Mouse (Mus musculus) adrenal gland, adult 18-20 months (tissue): Measurements from ENCODE around the gene Eif5b. TPM values are rescaled to one million over a fixed set of nuclear protein-coding genes. Genes with fewer than 3 reads are reported as not detected.
"Not testable (repeated sequence)": the region's sequence is repeated elsewhere in the genome, so short reads cannot be mapped to it uniquely, and the experiment has no call there.

Source experiments
- DNase-seq, 2 experiments: peaks; one replicate each; pipeline ENCODE4 v3.0.0; 2021 to 2022; ENCODE audit warnings: low spot score in 2 of 2
- total RNA-seq, 2 experiments: library from RNA; stranded (reverse); gene quantifications; 1 replicate in 1 of 2; 2 replicates in 1 of 2; pipeline ENCODE4 v1.2.3; 2021

Gene Eif5b
- total RNA-seq, 2 experiments from 2014 or later: 47.2 to 47.8 TPM

DNA sequence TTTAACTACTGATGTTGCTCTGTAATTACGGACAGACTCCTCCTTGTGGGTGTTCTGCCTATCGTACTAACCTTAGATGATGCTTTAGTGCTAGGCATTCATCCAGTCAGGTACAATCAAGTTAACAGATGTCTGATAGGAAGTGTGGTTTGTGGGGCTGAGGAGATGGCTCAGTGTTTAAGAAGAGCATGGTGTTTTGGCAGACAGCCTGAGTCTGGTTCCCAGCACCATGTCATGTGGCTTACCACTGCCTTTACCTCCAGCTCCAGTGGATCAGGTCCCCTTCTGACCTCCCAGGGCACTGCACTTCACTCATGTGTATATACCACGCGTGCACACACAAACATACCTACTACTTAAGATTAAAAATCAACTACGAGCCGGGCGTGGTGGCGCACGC lies 4.1 kb downstream of the Eif5b start:
- no peak for DNase-seq

DNA sequence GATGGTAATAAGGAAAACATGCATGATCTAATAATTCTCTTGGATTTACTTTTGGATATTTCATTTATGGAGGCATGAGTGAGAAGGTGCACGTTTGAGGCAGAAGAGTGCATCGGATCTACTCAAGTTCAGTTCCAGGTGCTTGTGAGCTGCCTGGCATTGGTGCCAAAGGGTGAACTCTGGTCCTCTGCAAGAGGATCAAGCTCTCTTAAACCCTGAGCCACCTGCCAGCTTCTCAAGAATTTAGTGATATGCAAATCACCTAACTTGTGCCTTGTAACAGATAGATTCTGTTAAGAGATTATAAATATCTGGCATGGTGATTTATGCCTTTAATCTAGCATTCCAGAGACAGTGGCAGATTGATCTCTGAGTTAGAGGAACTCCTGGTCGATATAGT lies 5.2 kb downstream of the Eif5b start:
- no peak for DNase-seq

DNA sequence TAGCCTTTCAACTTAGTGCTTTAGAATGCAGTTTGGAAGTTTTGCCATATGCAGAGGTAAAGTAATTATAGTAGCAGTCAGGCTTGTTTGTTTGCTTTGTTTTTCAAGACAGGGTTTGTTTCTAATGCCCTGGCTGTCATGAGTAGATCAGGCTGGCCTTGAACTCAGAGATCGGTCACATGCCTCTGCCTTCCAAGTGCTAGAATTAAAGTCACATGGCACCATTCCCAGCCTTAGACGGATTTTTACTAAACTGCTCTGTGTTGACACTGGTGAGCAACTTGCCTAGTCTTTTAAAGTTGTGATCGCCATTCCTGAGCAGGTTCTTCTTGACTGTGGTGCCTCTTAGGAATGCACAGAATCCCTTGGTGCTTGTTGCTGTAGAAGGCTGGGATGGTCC lies 8.9 kb downstream of the Eif5b start:
- no peak for DNase-seq

DNA sequence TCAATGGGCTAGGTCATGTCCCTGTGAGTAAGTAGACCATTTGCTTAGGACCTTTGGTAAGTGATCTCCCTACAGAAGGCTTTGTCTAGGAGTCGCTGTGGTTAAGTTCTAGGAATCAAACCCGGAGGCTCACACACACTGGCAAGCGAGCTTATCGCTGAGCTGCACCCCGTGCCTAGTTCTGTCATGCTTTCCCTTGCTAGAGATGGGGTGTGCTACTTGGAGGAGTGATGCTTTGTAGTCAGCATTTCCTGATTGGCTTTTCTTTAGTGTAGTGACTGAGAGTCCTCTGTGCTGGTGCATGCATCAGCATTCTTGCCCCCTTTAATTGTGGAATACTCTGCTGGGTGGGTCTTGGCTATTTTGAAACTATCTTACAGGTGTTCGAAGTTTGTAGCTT lies 13.8 kb downstream of the Eif5b start:
- DNase-seq: no peak

DNA sequence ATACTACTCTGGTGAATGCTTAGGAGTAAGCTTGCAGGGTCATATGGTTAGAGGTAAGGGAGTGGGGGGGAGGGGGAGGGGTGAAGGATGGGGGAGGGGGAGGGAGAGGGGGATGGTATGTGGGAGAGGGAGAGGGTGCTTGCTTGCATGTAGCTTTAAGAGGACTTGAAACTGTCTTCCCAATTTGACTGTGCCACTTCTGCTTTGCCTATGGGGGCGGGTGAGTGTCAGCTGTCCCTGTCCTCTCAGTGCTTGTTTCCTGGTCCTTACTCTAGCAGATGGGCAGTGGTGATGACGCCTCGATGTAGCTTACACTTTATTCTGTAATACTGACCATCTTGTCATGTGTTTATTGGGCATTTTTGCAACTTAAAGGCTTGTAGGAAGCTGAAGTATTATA lies 14.3 kb downstream of the Eif5b start:
- DNase-seq: no peak

DNA sequence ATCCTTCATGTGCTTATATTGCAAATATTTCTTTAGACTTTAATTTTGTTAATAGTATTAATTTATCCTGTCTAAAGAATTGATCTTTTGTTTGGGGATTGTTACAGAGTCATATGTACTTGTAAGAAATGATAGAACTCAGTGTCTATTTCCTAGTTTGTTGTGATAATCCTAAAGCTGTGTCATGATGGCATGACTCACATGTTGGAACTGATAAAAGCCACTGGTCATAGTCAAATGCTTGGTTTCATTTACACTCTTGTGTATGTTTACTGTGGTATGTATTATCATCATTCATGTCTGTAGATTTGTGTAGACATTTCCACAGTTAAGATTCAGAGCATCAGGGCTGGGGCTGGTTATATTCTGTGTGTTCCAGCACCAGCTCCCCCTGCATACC lies 14.7 kb downstream of the Eif5b start:
- DNase-seq: no peak

DNA sequence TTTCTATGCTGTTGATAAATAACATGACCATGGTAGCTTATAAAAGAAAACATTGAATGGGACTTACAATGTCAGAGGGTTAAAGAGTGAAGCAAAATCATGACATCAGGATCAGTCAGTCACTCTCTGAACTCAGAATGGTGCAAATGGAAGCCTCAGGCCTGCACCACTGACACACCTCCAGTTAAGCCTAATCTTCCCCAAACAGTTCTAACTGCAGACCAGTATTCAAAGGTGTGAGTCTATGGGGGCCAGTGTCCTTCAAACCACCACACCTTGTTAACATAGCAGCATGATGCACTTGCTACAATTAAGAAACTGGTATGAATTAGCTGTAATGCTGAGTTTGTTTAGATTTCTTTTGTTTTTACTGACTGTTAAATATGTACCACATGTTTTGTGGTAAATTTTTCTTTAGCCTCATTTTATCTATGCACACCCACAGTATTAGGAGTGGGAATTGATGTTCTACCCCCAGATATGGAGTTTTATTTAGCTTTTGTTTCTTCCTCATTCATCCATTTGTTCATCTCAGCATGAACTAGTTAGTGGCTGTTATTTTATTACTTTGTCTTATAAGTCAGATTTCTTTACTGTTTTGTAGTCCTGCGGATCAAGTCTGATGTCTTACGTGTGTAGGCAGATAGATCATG lies 16.9 kb downstream of the Eif5b start:
- no peak for DNase-seq

DNA sequence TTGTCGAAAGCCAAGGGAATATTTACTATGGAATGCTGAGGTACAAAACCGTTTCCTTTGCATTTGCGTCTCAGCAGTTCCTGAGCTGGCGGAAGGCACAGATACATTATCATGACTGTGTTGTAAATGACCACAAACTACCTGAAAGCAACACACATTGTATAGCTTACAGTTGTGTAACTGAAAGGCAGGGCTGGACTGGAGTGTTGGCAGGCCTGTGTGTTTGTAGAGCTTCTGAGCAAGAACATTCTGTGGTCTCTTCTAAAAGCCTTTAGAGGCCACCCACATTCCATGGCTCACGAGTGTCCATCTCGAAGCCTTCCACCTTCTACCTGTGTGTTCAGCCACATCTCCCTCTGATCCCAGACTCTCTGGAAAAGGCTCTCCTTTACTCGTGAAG lies 29.5 kb downstream of the Eif5b start:
- DNase-seq: no peak

DNA sequence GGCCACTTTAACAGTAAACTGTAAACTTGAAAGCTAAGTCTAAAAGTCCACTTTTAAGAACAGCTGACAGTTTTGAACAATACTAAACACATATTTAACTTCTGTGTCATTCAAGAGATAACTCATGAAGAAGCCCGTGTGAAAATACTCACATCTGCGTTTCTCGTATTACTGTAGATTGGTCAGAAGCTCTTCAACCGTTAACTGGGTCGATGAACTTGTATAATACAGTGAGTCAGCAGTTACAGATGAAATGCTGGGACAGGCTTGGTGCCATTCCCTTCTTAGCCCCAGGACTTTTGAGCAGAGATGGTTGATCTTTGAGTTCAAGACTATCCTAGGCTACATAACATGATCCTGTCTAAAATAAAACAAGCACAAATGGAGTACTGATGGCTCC lies 33.6 kb downstream of the Eif5b start:
- DNase-seq: no peak

DNA sequence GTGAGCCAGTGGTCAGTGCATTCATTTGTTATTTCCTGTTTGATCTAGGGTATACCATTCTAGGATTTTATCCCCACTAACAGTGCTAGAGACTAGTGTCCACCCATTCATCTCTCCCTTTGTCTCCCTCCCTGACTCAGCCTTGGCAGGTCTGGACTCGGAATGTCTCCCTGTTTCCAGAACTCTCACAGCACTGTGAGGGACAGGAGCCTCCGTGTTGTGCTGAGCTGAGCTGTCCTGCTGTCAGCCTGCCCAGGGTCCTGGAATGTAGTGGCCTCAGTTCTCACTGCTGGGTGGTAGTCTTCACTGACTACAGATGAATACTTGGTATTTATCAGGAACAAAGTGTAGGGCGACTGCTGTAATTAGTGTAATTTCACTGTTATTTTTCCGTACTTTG lies 37.7 kb downstream of the Eif5b start:
- no peak for DNase-seq

DNA sequence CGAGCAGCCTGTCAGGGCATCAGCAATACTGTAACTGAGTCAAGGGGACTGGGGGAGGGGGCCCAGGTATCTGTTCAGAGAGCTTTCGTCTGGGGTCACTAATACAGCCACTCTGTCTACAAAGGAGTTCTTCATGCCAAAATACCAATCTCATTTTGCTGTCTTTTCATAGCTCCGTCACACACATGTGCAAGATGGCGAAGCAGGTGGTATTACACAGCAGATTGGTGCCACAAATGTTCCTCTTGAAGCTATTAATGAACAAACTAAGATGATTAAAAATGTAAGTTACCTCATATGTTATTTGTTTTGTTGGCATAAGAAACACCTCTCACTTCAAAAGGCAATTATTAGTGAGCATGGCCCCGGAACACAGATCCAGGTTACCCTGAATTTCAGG lies 39.6 kb downstream of the Eif5b start:
- DNase-seq: no peak

DNA sequence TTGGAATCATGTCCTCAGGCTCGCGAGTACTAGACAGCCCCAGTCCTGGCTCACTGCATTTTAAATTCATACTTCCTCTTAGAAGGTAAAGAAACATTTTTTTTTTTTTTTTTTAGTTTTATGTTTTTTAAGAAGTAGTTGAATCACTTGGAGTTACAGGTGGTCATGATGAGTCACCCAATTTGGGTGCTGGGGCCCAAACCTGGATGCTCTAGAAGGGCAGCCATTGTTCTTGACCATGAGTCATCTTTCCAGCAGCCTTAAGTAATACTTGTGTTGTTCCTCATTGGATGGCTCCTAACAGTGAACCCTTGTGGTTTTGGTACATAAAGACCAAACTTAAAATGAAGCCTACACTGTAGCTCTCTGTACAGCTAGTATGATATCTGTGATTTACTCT lies 41.1 kb downstream of the Eif5b start:
- no peak for DNase-seq

DNA sequence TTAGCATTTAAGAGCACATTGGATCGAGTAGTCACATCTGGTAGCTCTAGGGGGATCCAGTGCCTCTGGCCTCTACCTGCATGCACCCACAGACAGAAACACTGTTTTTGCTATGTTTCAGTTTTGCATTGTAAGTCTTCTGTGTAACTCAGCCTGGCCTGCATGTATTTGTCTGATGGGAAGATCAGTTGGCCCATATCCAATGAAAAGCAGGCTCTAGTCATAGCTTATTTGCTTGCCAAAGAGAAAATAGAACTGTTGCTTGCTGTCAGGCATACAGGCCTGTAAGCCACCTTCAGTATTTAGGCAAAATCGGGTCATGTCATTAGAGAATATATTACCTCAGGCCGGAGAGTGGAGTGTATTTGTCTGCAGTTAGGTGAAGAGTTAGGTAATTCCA lies 50.3 kb downstream of the Eif5b start:
- no peak for DNase-seq

DNA sequence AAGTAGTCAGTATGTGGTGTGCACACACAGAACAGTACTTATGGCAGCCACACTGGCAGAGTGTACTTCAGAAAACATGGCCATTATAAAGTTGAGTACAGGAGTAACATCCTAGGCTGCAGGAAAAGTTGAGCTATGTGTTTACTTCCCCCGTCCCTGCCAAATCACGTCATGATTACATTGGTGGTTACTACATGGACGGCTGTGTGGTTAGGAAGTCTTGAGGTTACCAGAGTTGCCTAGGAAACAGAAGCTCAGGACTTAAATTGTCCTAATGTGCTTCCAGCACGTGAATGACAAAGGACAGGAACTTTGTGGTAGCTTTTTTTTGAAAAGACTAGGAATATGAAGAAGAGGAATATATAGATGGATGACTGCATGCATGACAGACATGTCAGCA lies 51.8 kb downstream of the Eif5b start:
- DNase-seq: no peak

DNA sequence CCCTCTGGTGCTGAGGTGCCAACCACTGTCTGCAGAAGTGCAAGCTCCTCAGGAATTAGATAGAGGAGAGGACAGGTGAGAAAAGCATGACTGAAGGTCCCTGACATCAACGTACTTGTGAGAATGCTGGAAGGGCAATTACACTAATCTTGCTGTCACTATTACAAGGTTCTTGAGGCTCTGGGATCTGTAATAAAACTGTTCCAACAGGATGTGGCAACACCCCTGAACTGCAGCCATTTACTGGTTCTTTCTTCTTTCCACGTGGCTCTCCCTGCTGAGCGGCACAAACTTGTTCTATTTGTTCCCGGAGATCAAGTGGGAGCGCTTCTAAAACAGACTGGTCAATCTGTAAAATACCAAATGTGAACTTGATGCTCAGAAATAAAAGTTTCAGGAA lies 57.4 kb downstream of the Eif5b start:
- no peak for DNase-seq

DNA sequence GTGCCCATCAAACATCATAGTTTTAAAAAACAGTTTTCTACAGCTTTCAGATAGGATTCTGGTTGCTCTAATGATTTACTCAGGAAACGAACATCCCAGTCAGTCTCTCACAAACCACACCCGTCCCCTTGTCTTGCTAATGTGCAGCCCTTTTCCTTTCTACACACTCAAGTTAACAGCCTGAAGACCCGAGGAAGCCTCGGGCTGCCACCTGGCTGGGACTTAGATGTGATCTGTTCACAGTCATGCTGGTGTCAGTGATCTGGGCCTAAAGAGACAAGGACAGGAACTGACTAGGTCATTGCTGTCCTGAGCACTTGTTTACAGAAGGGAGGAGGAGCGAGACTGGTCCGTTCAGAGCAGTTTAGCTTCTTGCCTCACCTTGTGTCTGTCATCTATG lies 60.6 kb downstream of the Eif5b start:
- DNase-seq: no peak

DNA sequence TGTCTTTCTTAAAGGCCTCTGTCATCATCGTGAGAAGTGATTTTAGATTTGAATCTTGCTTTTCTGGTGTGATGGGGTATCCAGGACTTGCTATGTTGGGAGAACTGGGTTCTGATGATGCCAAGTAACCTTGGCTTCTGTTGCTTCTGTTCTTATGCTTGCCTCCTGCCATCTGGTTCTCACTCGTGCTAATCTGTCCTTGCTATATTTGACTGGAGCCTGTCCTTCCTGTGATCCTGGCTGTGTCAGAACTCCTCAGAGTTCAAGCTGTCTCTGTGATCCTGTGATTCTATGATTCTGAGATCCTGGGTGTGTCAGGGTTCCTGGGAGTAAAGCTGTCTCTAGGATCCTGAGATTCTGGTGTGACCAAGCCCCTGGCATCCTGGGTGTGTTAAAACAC lies 64.3 kb downstream of the Eif5b start:
- not testable (repeated sequence) for DNase-seq

DNA sequence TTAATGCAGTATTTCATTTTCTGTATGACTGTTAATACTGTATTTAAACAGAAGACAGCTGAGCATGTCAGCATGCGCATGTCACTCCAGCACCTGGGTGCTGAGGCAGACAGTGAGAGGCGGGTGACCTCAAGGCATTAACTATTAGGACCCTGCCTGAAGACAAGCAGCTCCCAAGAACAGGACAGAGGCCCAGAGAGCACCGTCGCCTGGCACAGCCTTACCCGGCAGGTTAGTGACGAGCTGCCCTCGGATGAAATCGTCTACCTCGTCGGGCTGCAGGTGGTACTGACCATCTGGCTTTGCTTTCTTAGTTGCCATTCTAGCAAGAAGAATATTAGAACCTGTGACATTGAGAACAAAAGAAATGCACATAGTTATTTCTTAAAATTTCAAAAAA lies 69.5 kb downstream of the Eif5b start:
- no peak for DNase-seq

DNA sequence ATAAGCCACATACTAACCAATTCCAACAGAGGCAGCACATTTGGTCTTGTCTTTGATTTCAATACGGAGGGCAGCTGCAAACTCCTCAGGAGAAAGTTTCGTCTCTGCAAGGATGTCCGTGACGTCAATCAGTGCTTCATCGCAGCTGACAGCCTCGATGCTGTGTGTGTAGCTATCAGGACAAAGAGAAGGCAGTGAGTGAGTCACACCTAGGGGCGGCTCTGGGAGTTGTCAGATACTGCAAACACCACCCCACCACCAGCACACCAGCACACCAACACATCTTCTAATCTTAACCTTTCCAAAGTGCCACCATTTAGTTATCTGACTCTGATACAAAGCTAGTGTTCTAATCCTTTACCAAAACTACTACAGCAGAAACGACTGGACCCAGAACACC lies 73.5 kb downstream of the Eif5b start:
- DNase-seq: no peak

DNA sequence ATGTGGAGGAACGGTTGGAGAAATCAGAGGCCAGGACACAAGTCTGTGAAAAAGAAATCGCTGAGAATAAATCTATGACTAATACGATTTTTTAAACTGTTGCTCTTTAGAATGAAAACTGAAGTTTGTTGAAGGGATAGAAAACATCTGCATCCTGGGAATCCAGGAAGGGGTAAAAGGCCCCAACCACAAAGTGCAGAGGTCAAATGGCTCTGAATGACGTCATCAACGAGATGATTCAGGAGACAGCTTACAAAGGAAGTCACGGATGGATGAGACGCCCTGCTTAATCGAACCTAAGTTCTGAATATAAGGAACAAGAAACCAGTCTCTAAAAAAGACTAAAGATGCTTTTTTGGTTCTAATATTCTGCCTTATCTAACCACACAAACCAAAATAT lies 83.5 kb downstream of the Eif5b start:
- no peak for DNase-seq

DNA sequence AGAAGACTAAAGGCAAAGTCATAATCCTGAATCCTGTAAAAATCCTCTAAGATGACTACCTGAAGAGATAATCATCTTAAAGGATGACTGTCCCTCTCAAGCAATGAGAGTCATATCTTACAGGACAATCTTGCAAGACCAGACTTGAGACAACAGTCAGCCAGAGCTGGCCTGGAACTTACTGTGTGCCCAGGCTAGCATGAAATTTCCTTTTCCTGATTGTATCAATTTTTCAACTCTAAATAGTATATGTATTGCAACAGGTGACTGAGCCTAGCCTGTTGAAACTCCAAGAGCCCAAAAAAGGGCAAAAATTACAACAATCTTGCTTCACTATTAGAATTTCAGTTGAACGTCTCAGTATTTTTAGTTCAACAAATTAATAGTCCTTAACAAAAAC lies 105.4 kb downstream of the Eif5b start:
- DNase-seq: no peak

DNA sequence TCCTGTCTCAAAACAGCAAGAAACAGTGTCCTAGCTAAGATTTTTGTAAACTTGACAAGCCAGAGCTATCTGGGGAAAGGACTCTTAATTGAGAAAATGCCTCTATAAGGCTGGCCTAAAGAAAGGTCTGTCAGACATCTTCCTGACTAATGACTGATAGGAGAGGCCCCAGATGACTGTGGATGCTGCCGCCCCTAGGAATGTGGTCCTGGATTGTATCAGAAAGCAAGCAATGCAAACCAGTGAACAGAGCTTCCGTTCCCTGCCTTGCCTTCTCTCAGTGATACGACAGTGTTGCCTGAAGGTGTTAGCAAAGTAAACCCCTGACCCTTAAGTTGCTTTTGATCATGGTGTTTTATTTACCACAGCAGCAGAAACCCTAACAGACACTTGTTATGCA lies 106.0 kb downstream of the Eif5b start:
- no peak for DNase-seq
